Mouse (Mus musculus) gastrocnemius, adult 18-20 months (tissue): ENCODE results near the gene Clic1. TPM values are rescaled to one million over a fixed set of nuclear protein-coding genes. Genes with fewer than 3 reads are reported as not detected.
"Not testable (repeated sequence)": the region's sequence is repeated elsewhere in the genome, so short reads cannot be mapped to it uniquely, and the experiment has no call there.

Source experiments
- DNase-seq: peaks from one replicate; pipeline ENCODE4 v3.0.0; 2021; ENCODE audit warnings: low spot score
- long read RNA-seq, 2 experiments: library from polyadenylated mRNA; stranded (forward); transcript quantifications; one replicate each; pipeline ENCODE4 v2.0.0; 2021
- total RNA-seq, 2 experiments: library from RNA; stranded (reverse); gene quantifications; 2 replicates each; pipeline ENCODE4 v1.2.3; 2021

Clic1 gene
- total RNA-seq, result 10 to 100 TPM in 1 of 2 experiments, 1 to 10 TPM in 1; 7.5 to 11.6 TPM
- long read RNA-seq, experiment 1, transcript Clic1-201 (6 exons, 1,466 nt), result major isoform, 13 of 14 reads
- long read RNA-seq, experiment 1, partial matches to known transcripts, result 1 of 14 reads
- long read RNA-seq, experiment 1, other reads (novel, unspliced or antisense), result 0 of 14 reads
- long read RNA-seq, experiment 2, transcript Clic1-201 (6 exons, 1,466 nt), result major isoform, 7 of 7 reads
- long read RNA-seq, experiment 2, partial matches to known transcripts, result 0 of 7 reads
- long read RNA-seq, experiment 2, other reads (novel, unspliced or antisense), result 0 of 7 reads

GRCm38 (mm10) chr17:35049561-35050016 lies at the start of gene Clic1:
Gene Clic1, plus strand, starts transcription at chr17:35049966.
- DNase-seq, result no peak

- peak; percentile 83 for DNase-seq
These were observed 48.9 kb upstream of the Clic1 start, which contains the start of gene Vars for GRCm38 (mm10) chr17:35000717-35001451. Gene Vars, plus strand, starts transcription at chr17:35000987.

- DNase-seq, result no peak
These were observed 48.2 kb upstream of the Clic1 start for GRCm38 (mm10) chr17:35001452-35002152.

- DNase-seq, result no peak
These were observed 47.5 kb upstream of the Clic1 start for GRCm38 (mm10) chr17:35002153-35002865.

GRCm38 (mm10) chr17:35003022-35003838 lies 46.5 kb upstream of the Clic1 start:
- DNase-seq, result no peak

GRCm38 (mm10) chr17:35004075-35004717 lies 45.6 kb upstream of the Clic1 start:
- no peak for DNase-seq

- no peak for DNase-seq
These were observed 44.6 kb upstream of the Clic1 start for GRCm38 (mm10) chr17:35005158-35005557.

GRCm38 (mm10) chr17:35005902-35006301 lies 43.9 kb upstream of the Clic1 start:
- not testable (repeated sequence) for DNase-seq

- DNase-seq, result no peak
These were observed 42.3 kb upstream of the Clic1 start for GRCm38 (mm10) chr17:35007387-35007991.

GRCm38 (mm10) chr17:35009586-35009985 lies 40.2 kb upstream of the Clic1 start:
- no peak for DNase-seq

GRCm38 (mm10) chr17:35011440-35011839 lies 38.3 kb upstream of the Clic1 start:
- no peak for DNase-seq

- DNase-seq, result no peak
These were observed 37.3 kb upstream of the Clic1 start for GRCm38 (mm10) chr17:35012430-35012829.

- DNase-seq, result no peak
These were observed 36.5 kb upstream of the Clic1 start for GRCm38 (mm10) chr17:35013221-35013620.

GRCm38 (mm10) chr17:35015296-35015695 lies 34.5 kb upstream of the Clic1 start:
- no peak for DNase-seq

GRCm38 (mm10) chr17:35016376-35016775 lies 33.4 kb upstream of the Clic1 start, which contains the start of gene Vwa7:
Gene Vwa7, plus strand, starts transcription at chr17:35016579.
- peak; percentile 48 for DNase-seq

GRCm38 (mm10) chr17:35016791-35017705 lies 32.7 kb upstream of the Clic1 start:
- no peak for DNase-seq

- DNase-seq, result no peak
These were observed 32.1 kb upstream of the Clic1 start for GRCm38 (mm10) chr17:35017706-35018030.

- no peak for DNase-seq
These were observed 31.6 kb upstream of the Clic1 start for GRCm38 (mm10) chr17:35018171-35018570.

GRCm38 (mm10) chr17:35019894-35020293 lies 29.9 kb upstream of the Clic1 start:
- DNase-seq, result no peak
